Mouse (Mus musculus) kidney, postnatal 36 days (tissue): ENCODE results near the gene AI413582.
A peak's percentile ranks its signal among the peaks of the same experiment; 100 is the strongest.

Source experiments
- DNase-seq, 2 experiments: peaks; one replicate each; pipeline ENCODE4 v3.0.0; 2021 to 2022; ENCODE audit warnings: mixed read lengths in 2 of 2

AI413582 gene

DNA sequence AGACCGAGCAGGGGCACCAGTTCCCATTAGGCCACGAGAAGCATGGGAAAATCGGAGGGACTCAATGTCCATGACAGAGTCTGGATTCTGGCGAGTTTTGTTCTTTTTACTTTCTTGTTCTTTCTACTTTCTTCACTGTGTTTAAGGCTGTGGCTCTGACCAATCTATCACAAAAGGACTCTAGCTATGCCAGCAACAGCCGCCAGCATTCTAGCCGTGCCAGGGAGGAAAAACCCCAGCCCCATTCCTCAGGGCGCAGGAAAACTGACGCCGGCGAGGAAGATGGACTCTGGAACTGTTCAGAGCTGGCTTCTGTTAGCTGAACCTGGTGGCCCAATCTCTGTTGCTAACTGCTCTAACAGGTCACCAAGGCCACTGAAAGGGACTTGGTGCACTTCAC lies 12.9 kb upstream of the AI413582 start:
- DNase-seq, result peak in 1 of 2 experiments; percentile 34

DNA sequence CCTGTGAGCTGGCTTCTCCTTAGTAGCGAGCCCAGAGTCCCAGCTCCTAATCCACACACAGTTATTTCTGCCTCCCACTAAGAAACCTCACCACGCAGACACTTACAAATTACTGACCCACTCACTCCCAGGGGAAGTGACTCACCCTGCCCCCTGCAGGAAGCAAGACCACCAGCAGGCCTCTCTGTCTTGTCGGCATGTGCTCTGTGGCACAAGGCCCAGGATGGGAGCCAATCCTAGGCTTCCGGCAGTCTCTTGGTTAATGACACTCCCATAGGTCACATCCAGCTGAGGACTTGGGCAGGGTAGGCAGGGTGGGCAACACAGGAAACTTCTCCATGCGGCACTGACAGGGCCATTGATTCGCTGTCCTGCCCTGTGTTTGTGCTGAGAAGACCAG lies 11.9 kb upstream of the AI413582 start:
- DNase-seq, result peak in 1 of 2 experiments; percentile 51

DNA sequence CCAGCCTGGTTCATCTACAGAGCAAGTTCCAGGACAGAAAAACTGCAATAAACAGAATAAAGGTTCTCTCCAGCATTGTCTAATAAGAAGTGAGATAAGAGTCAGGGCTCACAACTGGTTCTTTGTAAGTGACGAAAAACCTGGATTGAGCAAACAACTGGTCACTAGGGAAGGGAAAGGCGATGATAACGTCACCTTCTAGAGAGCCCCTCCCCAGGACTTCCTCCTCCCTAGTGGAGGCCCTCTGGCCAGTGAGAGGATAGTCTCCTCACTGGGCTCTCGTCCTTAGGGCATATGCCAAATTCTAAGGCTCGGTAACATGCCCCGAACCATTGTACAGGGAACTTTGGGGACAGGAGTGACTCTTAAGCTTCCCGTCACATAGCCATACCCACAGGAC lies 10.5 kb upstream of the AI413582 start:
- DNase-seq, result no peak

DNA sequence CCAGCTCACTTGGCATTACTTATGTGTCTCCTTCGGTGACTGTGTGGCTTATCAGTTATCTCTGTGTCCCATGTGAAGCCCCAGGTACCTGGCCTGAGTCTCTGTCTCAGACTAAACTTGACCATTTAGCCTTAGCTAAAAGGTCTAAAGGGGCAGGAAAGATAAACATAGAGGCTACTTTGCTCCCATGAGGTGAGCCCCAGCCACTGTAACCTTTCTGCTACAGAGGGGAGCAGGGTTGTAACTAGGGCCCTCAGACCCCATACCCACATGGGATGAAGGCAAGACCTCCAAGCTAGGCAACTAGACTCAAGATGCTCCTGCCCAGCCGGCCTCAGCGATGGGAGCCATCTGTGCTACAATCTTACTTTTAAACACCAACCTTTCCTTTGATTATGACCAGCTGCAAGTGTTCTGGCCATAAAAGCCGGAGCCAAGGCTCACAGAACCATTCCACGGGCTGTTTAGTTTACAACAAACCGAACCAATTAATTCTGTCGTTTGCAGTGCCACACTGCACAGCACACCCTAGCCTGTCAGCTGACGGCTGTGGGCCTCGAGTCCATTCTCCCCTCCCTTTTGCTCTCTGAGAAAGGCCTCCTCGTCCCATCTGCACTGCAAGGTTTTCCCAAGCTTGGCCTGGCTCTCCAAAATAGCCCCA lies 9.7 kb upstream of the AI413582 start:
- no peak for DNase-seq

DNA sequence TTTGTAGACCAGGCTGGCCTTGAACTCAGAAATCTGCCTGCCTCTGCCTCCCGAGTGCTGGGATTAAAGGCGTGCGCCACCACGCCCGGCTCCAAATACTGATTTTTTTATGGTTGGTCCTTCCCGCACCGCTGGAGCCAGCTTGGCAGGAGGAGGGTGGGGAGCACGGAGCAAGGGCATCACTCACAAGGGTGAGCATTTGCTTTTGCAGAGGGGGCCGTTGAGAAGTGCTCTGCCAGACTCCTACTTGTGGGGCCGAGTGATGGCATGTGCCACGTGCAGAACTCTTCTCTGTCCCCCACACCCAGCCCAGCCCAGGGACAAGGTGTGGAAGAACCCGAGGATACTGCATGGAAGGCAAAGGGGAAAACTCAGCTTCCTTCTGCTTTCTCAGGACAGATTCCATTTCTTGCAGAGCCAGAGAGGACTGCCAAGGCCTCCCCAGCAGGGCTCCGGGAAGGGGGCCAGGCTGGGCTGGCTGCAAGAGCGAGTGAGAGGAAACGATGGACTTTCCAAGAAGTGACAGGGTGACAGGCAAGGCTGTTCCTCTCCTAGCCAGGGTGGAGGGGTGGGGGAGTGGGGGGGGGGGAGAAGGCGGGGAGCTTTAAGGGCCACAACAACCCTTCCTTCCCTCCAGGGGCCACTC lies 9.0 kb upstream of the AI413582 start:
- DNase-seq, result peak; percentile 60 to 72

DNA sequence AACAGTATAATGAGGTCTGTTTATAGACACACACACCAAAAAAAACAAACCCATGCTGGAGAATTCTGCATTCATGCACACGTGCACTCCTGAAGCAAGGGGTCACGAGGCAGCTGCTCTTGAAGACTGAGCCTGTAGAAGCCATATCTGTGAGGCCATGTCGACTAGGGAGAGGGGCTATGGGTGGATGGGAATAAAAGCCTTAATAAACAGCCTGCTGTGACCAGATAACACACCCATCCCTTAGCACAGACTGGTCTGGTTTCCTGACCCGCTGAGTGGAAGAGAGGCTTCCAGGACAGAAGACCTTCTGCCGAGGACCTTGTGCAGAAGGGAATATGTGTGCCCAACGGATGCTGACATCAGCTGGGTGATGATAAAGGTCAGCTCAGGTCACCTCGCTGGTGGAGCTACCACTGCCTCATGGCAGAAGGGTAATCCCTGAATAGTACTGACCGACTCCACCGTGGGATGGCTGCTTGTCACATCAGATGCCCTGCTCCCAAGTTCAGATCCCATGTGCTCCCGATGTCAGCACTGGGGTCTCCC lies 8.3 kb upstream of the AI413582 start:
- DNase-seq, result no peak

DNA sequence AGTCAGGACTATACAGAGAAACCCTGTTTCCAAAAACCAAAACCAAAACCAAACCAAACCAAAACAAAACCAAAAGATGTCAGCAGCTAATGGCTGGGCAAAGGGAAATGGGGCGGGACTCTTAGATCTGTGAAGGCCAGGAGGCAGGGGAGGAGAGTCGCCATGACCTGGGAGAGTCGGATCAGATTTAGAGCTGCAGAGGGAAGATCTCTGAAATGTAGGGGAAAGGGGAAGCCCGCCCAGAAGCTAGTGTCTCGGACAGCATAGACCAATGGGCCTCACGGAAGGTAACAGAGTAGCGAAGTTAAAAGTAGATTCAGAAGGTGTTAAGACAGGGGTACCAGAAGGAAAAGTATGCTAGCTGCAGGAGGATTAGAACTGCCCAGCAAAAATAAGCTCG lies 5.8 kb upstream of the AI413582 start:
- DNase-seq, result no peak

DNA sequence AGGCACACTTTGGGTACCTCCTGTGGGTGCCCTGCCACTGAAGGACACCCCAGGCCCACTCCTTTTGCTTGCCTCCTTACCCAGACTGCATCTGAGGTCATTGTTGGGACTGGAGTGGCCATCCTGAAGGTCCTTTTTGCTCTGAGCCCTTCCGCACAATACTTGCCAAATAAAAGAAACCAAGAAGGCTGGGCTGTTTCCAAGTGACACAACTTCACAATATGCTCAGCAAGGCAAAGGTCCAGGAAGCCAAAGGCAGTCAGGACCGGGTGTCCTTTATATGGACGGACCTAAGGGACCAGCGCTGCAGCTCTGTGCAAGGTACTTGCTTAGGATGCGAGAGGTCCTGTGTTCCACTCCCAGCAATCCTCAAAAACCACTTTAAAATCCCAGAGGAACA lies 2.7 kb upstream of the AI413582 start:
- DNase-seq, result no peak

DNA sequence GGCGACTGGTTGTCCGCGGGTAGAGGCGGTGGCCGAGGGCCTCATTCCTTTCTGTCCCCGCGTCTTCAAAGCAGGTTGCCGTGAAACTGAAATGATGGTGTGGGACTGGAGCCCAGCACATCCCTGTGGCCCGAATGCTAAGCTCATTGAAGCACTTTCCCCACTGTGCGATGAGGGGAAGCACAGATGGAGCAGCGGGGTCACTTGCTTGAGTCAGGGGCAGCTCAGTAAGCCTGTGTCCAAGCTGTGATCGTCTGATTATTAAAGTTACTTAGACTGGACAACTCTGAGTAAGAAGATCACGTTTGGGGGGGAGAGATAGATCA lies 349 bp upstream of the AI413582 start:
- DNase-seq, result no peak

DNA sequence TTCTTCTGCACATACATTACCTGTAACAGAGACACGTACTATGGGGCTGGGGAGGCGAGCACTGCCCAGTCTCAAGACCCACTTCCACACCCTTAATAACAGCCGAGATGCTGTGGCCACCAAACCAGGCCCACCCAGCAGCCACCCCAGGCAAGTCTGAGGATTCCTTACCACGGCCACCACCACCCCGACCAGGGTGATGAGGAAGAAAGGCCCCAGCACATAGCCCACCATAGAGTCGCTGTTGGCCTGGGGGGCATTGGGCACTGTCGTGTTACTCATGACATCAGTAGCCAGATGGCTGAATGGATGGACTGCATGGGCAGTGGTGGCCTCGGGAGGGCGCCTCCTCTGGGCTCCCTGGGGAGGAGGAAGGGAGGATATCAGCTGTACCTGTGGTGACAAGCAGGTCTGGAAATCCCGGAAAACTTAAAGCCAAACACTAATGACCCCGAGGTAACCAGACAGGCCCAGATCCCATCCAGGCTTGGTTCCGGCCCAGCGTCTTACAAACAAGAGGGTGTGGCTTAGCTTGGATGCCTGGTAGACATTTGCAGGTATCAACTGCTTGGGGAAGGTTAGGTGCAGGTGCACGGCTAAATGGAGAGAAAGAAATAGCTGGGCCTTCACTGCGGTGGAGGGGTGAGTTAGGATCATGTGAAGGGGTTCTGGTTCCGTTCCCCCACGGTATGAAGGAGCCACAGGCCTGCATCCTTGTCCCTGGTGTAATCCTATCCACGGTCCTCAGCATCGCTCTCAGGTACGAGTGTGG lies 979 bp downstream of the AI413582 start:
- no peak for DNase-seq

DNA sequence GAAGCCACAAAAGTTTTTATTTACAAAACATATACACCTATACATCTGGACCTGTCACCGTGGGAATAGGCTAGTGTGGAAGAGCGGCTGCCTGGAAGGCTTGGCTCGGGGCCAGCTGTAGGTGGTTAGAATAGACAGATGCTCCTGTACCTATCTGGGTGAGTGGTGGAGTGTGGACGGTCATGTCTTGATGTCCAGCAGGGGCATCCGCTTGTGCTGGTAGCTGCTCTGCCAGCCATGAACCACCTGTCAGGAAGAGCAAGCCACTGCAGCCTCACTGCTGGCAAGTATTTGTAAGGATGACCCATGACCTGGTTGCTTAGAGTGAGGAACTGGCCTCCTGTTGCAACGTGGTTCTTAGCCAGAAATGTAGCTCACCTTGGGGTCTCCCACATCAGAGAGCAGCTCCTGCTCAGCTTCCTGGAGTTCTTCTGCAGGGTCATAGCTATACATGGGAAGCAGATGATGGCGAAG lies 1.7 kb downstream of the AI413582 start:
- DNase-seq, result no peak

DNA sequence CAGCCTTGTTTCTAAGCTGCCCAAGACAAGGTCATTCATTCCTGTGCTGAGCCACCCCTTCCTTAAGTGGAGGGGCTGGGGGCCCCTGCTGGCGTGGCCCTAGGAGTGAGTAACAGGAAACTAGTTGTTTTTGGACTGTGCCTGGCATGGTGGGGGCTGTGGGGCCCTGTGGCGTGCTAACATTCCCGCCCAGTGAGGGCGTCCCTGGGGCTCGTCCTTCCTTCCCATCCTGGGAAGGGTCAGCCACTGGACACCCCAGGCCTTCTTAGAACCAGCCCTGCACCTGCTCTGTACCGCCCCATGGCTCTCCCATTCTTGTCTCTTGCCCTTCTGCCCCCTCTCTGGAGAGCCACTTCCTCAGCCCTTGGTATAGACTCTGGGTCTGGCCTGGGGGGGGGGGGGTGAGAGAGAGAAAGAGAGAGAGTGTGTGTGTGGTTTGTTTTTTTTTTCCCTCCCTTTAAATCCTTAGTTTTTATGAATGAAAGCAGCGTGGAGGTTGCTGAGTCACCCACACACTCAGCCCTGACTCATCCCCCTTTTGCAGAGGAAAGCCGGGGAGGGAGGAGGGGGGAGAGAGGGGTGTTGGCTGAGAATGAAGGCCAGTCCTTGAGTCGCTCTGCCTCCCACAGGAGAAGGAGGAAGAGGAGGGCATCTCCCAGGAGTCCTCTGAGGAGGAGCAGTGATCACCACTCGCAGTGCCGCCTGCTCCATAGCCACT lies 3.6 kb downstream of the AI413582 start:
- no peak for DNase-seq

DNA sequence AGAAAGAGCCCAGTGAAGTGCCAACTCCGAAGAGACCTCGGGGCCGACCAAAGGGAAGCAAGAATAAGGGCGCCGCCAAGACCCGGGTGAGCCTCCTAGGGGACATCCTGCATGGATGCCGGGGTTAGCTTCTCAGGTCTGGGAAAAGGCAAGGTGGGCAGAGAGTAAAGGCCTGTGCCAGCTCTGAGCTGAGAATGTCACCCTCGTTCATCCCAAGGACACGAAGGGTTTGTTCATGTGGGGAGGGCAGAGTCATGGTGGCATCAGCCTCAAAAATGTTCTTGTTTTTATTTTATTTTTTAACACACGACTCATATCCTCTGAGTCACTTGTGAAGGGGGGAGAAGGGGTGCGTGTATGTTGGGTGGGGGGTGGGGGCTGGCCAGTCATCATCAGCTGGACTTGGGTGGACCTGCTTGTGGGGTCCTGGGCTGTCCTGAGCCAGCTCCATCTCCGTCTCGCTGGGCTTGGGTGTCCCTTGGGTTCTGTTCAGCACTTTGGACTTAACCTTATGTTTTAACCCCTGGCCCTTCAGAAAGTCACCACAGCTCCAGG lies 4.6 kb downstream of the AI413582 start:
- no peak for DNase-seq

DNA sequence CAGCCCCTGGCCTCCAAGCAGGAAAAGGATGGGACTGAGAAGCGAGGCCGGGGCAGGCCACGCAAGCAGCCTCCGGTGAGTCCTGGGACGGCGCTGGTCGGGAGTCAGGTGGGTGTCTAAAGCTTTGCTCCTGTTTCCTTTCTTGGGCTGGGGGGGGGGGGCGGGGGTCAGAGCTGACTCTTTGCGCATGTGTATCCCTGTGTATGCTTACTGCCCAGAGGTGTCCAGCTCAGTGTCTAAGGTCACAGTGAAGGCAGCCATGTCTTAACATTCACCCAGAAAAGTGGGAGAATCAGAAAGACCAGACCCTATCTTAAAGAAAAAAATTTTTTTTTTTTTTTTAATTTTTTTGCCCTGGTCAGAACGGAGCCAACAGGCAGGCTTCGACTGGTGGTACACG lies 6.0 kb downstream of the AI413582 start:
- no peak for DNase-seq

DNA sequence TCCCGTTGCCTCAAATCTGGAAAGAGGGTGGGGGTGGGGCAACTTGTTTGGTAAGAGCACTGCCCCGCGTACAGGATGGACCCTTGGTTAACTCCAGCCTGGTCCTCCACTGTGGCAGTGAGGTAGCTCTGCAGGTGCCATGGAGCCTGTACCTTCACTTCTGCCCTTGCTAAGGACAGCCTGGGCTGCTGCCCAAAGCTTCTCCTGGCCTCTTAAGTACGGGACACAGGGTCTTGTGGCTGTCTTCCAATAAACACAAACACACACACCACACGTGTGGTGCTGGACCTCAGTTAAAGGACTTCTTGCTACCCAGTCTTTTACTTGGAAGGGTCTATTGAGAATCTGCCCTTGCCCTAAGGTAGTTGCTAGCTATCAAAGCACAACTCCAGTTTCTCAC lies 6.7 kb downstream of the AI413582 start:
- DNase-seq, result no peak

DNA sequence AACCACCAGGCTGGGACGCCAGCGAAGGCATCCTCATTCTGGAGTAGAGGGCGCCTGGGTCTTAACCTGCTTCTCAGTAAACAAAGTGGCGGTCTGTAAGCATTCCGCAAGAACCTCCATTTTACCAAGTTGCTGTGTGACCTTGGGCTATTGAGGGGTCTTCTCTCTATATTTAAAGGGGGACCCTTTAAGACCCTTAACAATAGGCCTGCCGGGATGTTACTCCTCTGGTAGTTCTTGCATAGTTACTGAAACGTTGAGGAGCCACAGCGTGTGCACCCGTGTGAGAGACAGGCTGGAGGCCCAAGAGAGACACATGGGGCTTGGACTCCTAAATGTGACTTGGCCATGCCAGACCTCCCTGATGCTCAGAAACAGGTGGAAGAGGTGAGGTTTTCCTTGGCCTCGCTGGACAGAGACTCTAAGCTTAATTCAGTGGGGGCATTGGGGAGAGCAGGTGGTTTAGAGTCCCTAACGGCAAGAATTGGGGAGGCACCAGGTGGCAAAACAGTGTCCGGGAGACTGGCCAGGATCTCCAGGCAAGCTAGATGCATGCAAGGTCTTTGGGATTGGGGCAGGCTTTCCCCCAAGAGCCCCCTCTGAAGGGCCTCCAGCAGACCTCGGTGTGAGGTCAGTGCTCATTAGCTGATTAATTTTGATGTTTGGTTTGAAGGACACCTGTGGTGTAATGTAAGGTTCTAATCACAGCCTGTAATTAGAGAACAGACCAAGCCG lies 7.5 kb downstream of the AI413582 start:
- DNase-seq, result no peak

DNA sequence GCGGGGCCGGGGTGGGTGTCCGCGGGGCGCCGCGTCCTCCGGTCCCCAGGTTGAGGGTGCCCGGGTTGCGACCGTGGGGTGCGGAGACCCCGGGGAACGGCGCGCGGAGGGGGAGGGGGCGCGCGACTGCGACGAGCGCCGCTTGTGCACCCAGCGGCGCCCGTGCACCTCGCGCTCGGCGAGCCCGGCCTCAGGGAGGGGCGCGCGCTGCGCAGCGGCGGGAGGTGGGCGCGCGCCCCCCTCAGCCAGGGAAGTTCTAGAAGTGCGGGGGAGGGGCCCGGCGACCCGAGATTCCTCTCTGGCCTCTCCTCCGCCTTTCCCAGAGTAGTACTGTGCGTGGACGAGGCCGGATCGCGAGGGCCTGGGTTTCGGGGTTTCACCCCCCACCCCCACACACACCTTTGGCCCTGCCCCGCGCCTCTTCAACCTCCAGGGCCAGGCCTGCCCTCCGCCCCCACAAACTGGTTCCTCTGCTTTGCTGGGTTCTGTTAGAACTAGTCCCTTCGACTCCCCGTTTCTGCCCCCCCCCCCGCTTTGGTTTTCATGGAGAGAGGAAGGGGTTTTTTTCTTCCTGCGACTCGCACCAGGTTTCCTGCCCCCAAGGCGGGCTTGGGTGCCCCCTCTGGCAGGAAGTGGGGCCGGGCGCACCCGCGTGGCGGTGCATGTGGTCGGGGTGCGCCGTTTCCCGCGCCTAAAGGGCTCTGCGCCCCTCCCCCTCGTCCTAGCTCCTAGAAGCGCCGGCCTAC lies 8.2 kb downstream of the AI413582 start:
- DNase-seq, result peak in 1 of 2 experiments; percentile 62

DNA sequence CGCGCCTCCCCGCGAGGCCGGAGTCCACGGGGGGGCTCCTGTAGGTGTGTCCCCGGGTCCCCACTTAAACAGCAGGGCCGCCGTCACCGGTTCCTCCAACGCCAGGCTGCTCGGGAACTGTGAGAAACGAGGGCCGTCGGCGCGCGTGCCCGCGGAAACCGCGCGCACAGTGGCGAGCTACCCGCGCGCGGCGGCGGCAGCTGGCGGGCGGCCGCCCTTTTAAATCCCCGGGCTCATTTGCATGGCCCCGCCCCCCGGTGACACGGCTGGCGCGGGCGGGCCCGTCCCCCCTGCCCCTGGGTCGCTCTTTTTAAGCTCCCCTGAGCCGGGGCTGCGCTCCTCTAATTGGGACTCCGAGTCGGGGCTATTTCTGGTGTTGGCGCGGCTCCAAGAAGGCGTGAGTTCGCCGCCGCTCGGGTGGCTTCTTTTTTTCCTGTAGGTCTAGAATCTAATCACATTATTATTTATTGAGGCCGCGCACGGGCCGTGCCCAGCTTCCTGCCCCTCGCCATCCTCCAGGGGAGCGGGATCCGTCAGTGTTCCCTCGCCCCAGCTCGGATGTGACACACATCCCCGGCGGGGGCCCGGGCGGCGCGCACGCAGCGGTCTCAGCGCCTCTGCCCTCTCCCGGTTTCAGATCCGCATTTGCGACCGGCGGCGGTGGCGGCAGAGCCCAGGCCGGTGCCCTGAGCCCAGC lies 9.1 kb downstream of the AI413582 start, which contains the start of gene Hmga1:
Gene Hmga1 (plus strand): TSS at position 183 of the 697 bp plus-strand sequence.
- peak; percentile 84 to 94 for DNase-seq

DNA sequence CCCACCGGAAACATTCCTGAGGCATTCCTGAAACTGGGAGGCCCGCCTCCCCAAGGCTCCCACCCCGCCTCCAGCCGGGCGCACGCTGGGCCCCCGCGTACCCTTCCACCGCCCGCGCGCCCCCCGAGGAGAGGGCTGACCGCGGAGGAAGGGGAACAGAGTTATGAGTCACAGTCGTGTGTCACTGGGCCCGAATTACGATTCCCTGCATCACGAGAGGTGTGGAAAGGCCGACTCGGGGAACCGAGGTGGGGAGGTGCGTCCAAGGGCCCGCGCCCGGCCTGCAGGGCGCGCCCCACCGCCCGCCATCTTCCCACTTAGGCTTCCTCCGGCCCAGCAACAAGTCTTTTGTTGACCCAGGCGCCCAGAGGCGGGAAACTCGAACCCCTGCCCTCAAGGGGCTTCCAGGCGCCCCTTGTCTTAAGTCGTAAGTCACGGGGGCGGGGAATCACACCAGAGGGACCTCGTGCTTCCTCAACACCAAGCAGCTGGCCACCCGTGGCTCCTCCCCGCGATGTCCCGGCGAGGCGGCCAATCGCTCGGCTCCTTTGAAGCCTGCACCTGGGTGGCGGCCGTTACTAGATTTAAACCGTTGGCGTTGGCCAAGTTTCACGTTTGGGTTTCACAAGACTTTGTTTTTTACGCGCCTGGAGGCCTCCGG lies 9.9 kb downstream of the AI413582 start:
- peak; percentile 70 to 78 for DNase-seq

DNA sequence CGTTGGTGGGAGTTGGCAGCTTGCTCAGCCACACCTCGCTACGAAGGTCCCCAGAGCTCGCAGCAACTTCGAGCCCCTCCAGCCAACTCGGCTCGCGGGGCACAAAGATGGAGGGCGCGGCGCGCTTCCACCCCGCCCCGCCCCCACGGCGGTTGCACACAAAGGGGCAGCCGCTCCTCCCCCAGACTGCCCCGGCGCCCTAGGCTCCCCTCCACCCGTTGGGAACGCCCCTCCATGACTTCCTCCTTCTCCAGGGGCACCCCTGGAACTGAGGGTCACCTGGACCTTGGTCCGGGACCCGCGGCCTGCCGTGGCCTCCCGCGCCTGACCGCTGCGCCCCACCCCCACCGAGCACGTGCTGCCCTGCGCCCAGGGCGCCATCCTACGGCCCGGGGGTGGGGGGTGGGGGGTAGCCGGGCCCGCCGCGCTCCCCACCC lies 10.5 kb downstream of the AI413582 start:
- DNase-seq, result peak in 1 of 2 experiments; percentile 52
